Mouse (Mus musculus): ENCODE data around the gene Gdap2. TPM values are rescaled to one million over a fixed set of nuclear protein-coding genes. Genes with fewer than 3 reads are reported as not detected.

The Gdap2 gene
- polyA plus RNA-seq (2015; fragmentation: Nextera tagmentation; extraction: Ambion mirVana): 16.0 and 17.9 TPM in 2 replicates

DNA sequence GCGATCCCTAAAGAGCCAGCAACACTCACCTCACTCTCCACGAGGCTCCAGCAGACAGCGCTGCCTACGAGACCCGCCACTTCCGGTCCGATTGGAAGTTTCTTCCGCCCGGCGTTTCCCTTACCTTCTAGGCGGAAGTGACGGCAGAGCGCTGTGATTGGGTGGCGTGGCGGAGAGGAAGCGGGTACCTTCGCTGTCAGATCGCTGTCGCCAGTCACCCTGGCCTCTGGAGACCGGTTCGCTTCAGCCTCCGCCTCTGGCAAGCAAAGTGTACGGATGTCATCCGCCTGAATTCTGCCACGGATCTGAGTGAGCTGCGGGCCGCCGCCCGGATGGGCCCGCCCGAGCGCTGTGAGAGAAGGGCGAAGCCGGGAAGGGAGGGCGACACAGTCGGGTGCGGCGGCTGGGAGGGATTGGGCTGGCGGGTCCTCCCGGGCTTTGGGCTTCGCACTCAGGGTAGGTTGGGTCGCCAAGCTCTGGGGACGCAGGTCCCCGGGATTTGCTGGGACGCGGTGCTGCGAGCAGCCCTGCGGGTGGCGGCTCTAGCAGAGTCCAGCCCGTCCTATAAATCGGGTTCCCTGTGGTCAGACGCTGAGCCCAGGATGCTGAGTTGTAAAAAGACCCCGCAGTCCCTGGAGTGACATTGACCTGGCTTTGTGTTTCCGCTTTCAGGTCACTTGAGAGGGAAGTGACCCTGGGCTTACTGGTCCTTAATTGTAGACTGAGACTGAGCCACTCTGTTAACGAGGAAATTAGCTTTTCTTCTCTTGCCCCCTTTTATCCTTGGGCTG is at the start of gene Gdap2, which contains the start of gene Wdr3:
Gene Gdap2, plus strand, starts transcription at position 67 of the 791 bp plus-strand sequence.
Gene Wdr3, minus strand, starts transcription at position 93 of the 791 bp plus-strand sequence.
- peak within 1 kb of the TSS; percentile 80 for H3K9ac ChIP-seq (replicated peaks)
- ATAC-seq: peak; percentile 96
- peaks cover 11% of the 10 kb centered on the region; the same call in 1 of the 2 replicates for H3K4me1 ChIP-seq (ENCODE audit: insufficient read depth)
- peak; percentile 96 for DNase-seq
- H3K9me3 ChIP-seq (ENCODE audit: low read length): no peaks in the 10 kb centered on the region
- H3K4me3 ChIP-seq (ENCODE audit: low read depth, low read length): peak within 1 kb of the TSS; percentile 75
- WGBS (ENCODE audit: insufficient replicate concordance): under 1% methylated on average over 55 of the region's 55 CpGs
- H3K27me3 ChIP-seq (ENCODE audit: insufficient read depth, low read length): no peaks in the 10 kb centered on the region
- H3K36me3 ChIP-seq (replicated peaks; ENCODE audit: insufficient read depth, low read length): peaks cover 13% of the 10 kb centered on the region
- H3K4me2 ChIP-seq (ENCODE audit: low read depth, low read length): peak within 1 kb of the TSS; percentile 84
- TF ChIP-seq CTCF (IDR thresholded peaks at IDR 0.05; ENCODE audit: low read depth) (no peak), EP300 (IDR thresholded peaks at IDR 0.05; ENCODE audit: low read depth) (no peak)
- peak within 1 kb of the TSS; percentile 95 for H3K27ac ChIP-seq (ENCODE audit: low read depth)

- Histone ChIP-seq H3K4me3 (ENCODE audit: low read depth, low read length) (no peak overlapping the region), H3K9me3 (ENCODE audit: low read length) (no peaks in the 10 kb centered on the region), H3K27ac (ENCODE audit: low read depth) (no peak overlapping the region), H3K27me3 (ENCODE audit: insufficient read depth, low read length) (no peaks in the 10 kb centered on the region), H3K36me3 (replicated peaks; ENCODE audit: insufficient read depth, low read length) (no peaks in the 10 kb centered on the region), H3K9ac (replicated peaks) (no peak overlapping the region), H3K4me1 (ENCODE audit: insufficient read depth) (no peaks in the 10 kb centered on the region), H3K4me2 (ENCODE audit: low read depth, low read length) (no peak overlapping the region)
- 82% methylated on average over 2 of the region's 2 CpGs for WGBS (ENCODE audit: insufficient replicate concordance)
- no peak for ATAC-seq
- TF ChIP-seq CTCF (IDR thresholded peaks at IDR 0.05; ENCODE audit: low read depth) (no peak), EP300 (IDR thresholded peaks at IDR 0.05; ENCODE audit: low read depth) (no peak)
- DNase-seq: no peak
These were observed 43.5 kb upstream of the Gdap2 start for GRCm38 (mm10) chr3:100118681-100119080.

DNA sequence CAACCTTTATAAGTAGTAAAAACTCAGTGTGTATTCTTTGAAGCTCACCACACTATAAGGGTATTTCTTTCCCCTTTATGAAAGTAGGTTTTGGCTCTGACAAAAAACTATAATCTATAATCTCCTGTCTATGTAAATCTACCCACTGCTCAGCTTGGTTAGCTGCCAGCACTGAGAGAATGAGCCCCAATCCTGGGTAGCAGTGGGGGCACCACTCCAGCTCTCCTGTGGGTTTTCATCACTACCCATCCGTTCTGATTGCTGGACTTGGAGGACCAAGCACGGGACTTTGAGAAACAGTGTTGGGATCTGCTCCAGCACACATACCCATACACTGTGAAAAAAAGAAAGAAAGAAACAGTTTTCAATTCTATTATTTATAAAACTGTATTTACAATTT is 40.2 kb upstream of the Gdap2 start:
- H3K4me2 ChIP-seq (ENCODE audit: low read depth, low read length): no peak overlapping the region
- TF ChIP-seq CTCF (IDR thresholded peaks at IDR 0.05; ENCODE audit: low read depth) (no peak), EP300 (IDR thresholded peaks at IDR 0.05; ENCODE audit: low read depth) (no peak)
- DNase-seq (no peak), ATAC-seq (no peak)
- no peaks in the 10 kb centered on the region for H3K9me3 ChIP-seq (ENCODE audit: low read length)
- WGBS (ENCODE audit: insufficient replicate concordance): 49% methylated on average over 2 of the region's 2 CpGs
- no peak overlapping the region for H3K4me3 ChIP-seq (ENCODE audit: low read depth, low read length)
- H3K27me3 ChIP-seq (ENCODE audit: insufficient read depth, low read length): no peaks in the 10 kb centered on the region
- no peak overlapping the region for H3K27ac ChIP-seq (ENCODE audit: low read depth)
- H3K9ac ChIP-seq (replicated peaks): no peak overlapping the region
- H3K4me1 ChIP-seq (ENCODE audit: insufficient read depth): no peaks in the 10 kb centered on the region
- no peaks in the 10 kb centered on the region for H3K36me3 ChIP-seq (replicated peaks; ENCODE audit: insufficient read depth, low read length)

DNA sequence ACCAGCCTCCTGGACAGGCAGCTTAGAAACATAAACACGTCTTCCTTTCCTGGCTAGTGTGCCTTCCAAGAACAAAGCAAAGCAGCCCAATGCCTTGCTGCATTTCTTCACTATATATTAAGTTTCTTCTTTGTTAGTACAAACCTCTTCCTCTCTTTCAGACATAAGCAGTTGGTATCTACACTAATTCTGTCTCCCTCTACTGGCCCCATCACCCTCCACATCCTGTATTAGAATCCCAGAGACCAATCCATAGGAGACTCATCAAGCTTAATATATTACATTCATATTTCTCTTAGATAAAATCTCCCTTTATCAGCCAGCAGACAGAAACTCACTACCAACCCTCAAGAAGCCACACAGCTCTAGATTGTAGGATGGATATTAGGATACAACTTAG is 39.7 kb upstream of the Gdap2 start:
- no peak overlapping the region for H3K9ac ChIP-seq (replicated peaks)
- TF ChIP-seq EP300 (IDR thresholded peaks at IDR 0.05; ENCODE audit: low read depth) (no peak), CTCF (IDR thresholded peaks at IDR 0.05; ENCODE audit: low read depth) (no peak)
- no peak for ATAC-seq
- no peaks in the 10 kb centered on the region for H3K9me3 ChIP-seq (ENCODE audit: low read length)
- no peak overlapping the region for H3K27ac ChIP-seq (ENCODE audit: low read depth)
- no peaks in the 10 kb centered on the region for H3K4me1 ChIP-seq (ENCODE audit: insufficient read depth)
- no peaks in the 10 kb centered on the region for H3K27me3 ChIP-seq (ENCODE audit: insufficient read depth, low read length)
- WGBS (ENCODE audit: insufficient replicate concordance): 61% methylated on average over 1 of the region's 1 CpGs
- H3K4me2 ChIP-seq (ENCODE audit: low read depth, low read length): no peak overlapping the region
- no peak overlapping the region for H3K4me3 ChIP-seq (ENCODE audit: low read depth, low read length)
- no peaks in the 10 kb centered on the region for H3K36me3 ChIP-seq (replicated peaks; ENCODE audit: insufficient read depth, low read length)
- no peak for DNase-seq

DNA sequence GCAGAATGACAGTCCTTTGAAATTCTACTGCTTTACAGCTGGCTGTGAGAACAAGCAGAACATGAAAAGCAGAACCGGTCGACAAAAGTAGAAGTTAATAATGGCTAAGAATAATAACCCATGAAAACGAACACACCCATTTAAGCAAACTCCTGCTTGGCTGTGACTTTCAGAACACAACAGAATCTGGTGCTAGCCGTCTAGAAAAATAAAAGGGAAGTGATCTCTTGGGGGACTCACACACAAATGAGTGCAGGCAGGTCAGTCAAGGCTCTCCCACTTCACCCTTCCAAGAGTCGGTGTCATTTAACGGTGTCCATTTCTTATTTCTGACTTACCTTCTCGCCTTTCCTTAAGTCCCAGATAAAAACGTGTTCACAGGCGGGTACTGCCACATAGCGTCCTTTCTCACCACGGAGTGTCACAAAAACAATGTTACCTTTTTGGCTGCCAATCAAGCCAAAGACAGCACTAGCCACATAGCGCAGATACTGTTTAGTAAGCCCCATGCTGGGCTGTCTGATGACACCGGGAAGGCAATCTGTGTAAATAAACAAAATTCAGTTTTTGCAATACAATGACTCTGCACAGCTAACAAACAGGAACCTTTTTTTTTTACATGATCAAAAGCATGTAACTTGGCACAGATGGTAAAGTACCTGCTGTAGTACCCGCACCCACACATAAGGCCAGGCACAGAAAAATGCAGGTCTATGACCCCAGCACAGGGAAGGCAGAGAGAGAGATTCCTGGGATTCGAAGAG is 1.3 kb upstream of the Gdap2 start:
- no peak for DNase-seq

More for the DNA sequence above, 1.3 kb upstream of the Gdap2 start:
- peaks cover 9% of the 10 kb centered on the region; the same call in 1 of the 2 replicates for H3K4me1 ChIP-seq (ENCODE audit: insufficient read depth)
- peak overlapping the region; percentile 75 for H3K4me3 ChIP-seq (ENCODE audit: low read depth, low read length)
- no peak overlapping the region; the same call in 1 of the 2 replicates for H3K9ac ChIP-seq (replicated peaks)
- 77% methylated on average over 15 of the region's 15 CpGs for WGBS (ENCODE audit: insufficient replicate concordance)
- H3K36me3 ChIP-seq (replicated peaks; ENCODE audit: insufficient read depth, low read length): peaks cover 29% of the 10 kb centered on the region
- H3K27ac ChIP-seq (ENCODE audit: low read depth): no peak overlapping the region
- H3K9me3 ChIP-seq (ENCODE audit: low read length): no peaks in the 10 kb centered on the region
- no peaks in the 10 kb centered on the region for H3K27me3 ChIP-seq (ENCODE audit: insufficient read depth, low read length)
- H3K4me2 ChIP-seq (ENCODE audit: low read depth, low read length): peak overlapping the region; percentile 84
- ATAC-seq: no peak
- no peak for TF ChIP-seq EP300 (IDR thresholded peaks at IDR 0.05; ENCODE audit: low read depth)
- no peak for TF ChIP-seq CTCF (IDR thresholded peaks at IDR 0.05; ENCODE audit: low read depth)

Data from liver, postnatal 0 days (tissue).